Mouse (Mus musculus) embryonic fibroblast, embryonic 13.5 days (primary cell): ENCODE measurements around the gene Enox2.

Experiments
- CTCF ChIP-seq: IDR thresholded peaks from 2 replicates; pipeline ENCODE4 v1.5.1; 2011; ENCODE audit warnings: mild to moderate bottlenecking, control low read depth, low read length, moderate library complexity, borderline replicate concordance; ENCODE audit not compliant: insufficient read depth
- POLR2A ChIP-seq: IDR thresholded peaks from 2 replicates; pipeline ENCODE4 v1.6.1; 2011; ENCODE audit warnings: low read depth, mild to moderate bottlenecking, control low read depth, low read length, moderate library complexity

DNA sequence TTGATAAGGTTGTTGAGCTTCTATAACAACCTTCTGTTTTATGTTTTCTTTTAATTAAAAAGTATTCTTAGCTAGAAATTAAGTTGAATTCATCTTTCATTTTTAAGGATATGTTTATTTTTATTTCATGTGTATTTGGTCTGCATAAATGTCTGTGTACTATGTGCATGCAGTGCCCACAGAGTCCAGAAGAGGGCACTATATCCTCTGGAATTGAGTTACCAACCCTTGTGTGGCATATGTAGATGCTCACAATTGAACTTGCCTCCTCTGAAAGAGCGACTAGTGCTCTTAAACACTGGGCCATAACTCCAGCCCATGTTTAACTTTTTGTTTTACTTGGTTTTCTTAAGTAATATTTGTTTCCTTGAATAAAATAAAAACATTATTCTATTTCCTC is 21.4 kb upstream of the Enox2 start:
- TF ChIP-seq POLR2A = no peak
- no peak for TF ChIP-seq CTCF
